31 mouse cellular contexts compared by ENCODE assay signal in genomic region chr2:35443325-35443724, GRCm38 (mm10). TPM values are rescaled to one million over a fixed set of nuclear protein-coding genes. Genes with fewer than 3 reads are reported as not detected.
DNase-seq lines count a peak whose midpoint lies in the region; ATAC-seq and TF ChIP-seq lines count a peak whose summit lies in the region.
"Had no signal": no experiment of that assay in that cellular context is flagged by ENCODE, and none has a peak within 500 bp of the region (broad histone marks: within the 10 kb centered on the region; RNA-seq: fewer than 3 reads in every experiment).

No protein-coding gene starts in this region.

- peaks cover 4% of the 10 kb centered on the region; the same call in 1 of the 2 replicates for H3K36me3 ChIP-seq in heart, embryonic 13.5 days
- no peaks in the 10 kb centered on the region for H3K36me3 ChIP-seq in heart, embryonic 11.5 days (ENCODE audit: control insufficient read depth, insufficient read depth, low read length)
- H3K36me3 ChIP-seq in E14TG2a.4 (ENCODE audit: insufficient read depth, low read length), result peaks cover 35% of the 10 kb centered on the region
- H3K36me3 ChIP-seq in stomach, embryonic 15.5 days, result no peaks in the 10 kb centered on the region
- H3K36me3 ChIP-seq: forebrain, embryonic 15.5 days; midbrain, embryonic 12.5 days; neural tube, embryonic 13.5 days had no signal

- ATAC-seq in heart, embryonic 13.5 days (ENCODE audit: extremely low read depth, insufficient number of reproducible peaks, low FRiP score, low TSS enrichment), result no peak
- no peak for ATAC-seq in heart, embryonic 11.5 days (replicated peaks; ENCODE audit: insufficient number of reproducible peaks, low FRiP score, low TSS enrichment)
- no peak for ATAC-seq in stomach, embryonic 15.5 days (ENCODE audit: insufficient read depth, low FRiP score, low read depth)
- ATAC-seq: CD4-positive, CD25-positive, alpha-beta regulatory T cell, adult 4 months; forebrain, embryonic 15.5 days; inflammation-experienced regulatory T-cells, adult 6 months; Patski had no signal

- no peak overlapping the region for H3K4me2 ChIP-seq in heart, embryonic 13.5 days
- H3K4me2 ChIP-seq in heart, embryonic 11.5 days, result no peak overlapping the region
- no peak overlapping the region for H3K4me2 ChIP-seq in stomach, embryonic 15.5 days
- H3K4me2 ChIP-seq: forebrain, embryonic 15.5 days; hindbrain, embryonic 14.5 days; midbrain, embryonic 12.5 days; neural tube, embryonic 13.5 days had no signal

- peaks cover 63% of the 10 kb centered on the region for H3K4me1 ChIP-seq in heart, embryonic 13.5 days
- peaks cover 38% of the 10 kb centered on the region for H3K4me1 ChIP-seq in heart, embryonic 11.5 days (ENCODE audit: control insufficient read depth, insufficient read depth, low read length)
- peaks cover 78% of the 10 kb centered on the region for H3K4me1 ChIP-seq in E14TG2a.4 (replicated peaks; ENCODE audit: low read depth, low read length)
- peaks cover 67% of the 10 kb centered on the region for H3K4me1 ChIP-seq in stomach, embryonic 15.5 days
- H3K4me1 ChIP-seq: forebrain, embryonic 15.5 days had no signal

- no peak overlapping the region for H3K9ac ChIP-seq in heart, embryonic 13.5 days
- H3K9ac ChIP-seq in heart, embryonic 11.5 days (ENCODE audit: low read depth, low read length), result no peak overlapping the region
- H3K9ac ChIP-seq in stomach, embryonic 15.5 days, result no peak overlapping the region
- H3K9ac ChIP-seq: forebrain, embryonic 15.5 days; hindbrain, embryonic 14.5 days; liver, embryonic 14.5 days; midbrain, embryonic 12.5 days; neural tube, embryonic 13.5 days had no signal

- peak; percentile 34 for DNase-seq in ZHBTc4 (ENCODE audit: low read depth, low spot score)
- DNase-seq in right cerebral cortex, postnatal 36 days (ENCODE audit: low spot score in 2 of 2), result no peak
- no peak for DNase-seq in retina, embryonic 14.5 days (ENCODE audit: low spot score)
- DNase-seq: adrenal gland, postnatal 25 days; kidney, adult 11 months; layer of hippocampus, postnatal 36 days; liver; lung, adult 2 months; right cerebral cortex, postnatal 14 days; thymus, adult 2 months; thymus, postnatal 36 days had no signal

- H3K9me3 ChIP-seq in heart, embryonic 13.5 days, result no peaks in the 10 kb centered on the region
- no peaks in the 10 kb centered on the region for H3K9me3 ChIP-seq in heart, embryonic 11.5 days (replicated peaks; ENCODE audit: control insufficient read depth, low read length)
- H3K9me3 ChIP-seq in E14TG2a.4 (ENCODE audit: low read length), result no peaks in the 10 kb centered on the region
- H3K9me3 ChIP-seq in stomach, embryonic 15.5 days, result no peaks in the 10 kb centered on the region
- H3K9me3 ChIP-seq: forebrain, embryonic 15.5 days; G1E; heart, embryonic 10.5 days; midbrain, embryonic 12.5 days; neural tube, embryonic 13.5 days had no signal

- no peaks in the 10 kb centered on the region for H3K27me3 ChIP-seq in heart, embryonic 13.5 days (replicated peaks)
- H3K27me3 ChIP-seq in heart, embryonic 11.5 days (ENCODE audit: control insufficient read depth, insufficient read depth, low read length), result no peaks in the 10 kb centered on the region
- no peaks in the 10 kb centered on the region for H3K27me3 ChIP-seq in E14TG2a.4 (ENCODE audit: insufficient read depth, low read length)
- H3K27me3 ChIP-seq in stomach, embryonic 15.5 days (replicated peaks), result no peaks in the 10 kb centered on the region
- H3K27me3 ChIP-seq: forebrain, embryonic 15.5 days; midbrain, embryonic 12.5 days; neural tube, embryonic 13.5 days; Patski had no signal

- H3K27ac ChIP-seq in heart, embryonic 13.5 days (replicated peaks), result 0 out of 2 replicates have a peak overlapping the region, but pooled peaks have one; percentile 66
- no peak overlapping the region for H3K27ac ChIP-seq in heart, embryonic 11.5 days (ENCODE audit: low read depth, low read length)
- H3K27ac ChIP-seq in stomach, embryonic 15.5 days, result peak overlapping the region; percentile 81; the same call in 1 of the 2 replicates
- H3K27ac ChIP-seq: forebrain, embryonic 15.5 days; heart, embryonic 10.5 days; hindbrain, embryonic 14.5 days; liver, embryonic 14.5 days; midbrain, embryonic 12.5 days; neural tube, embryonic 13.5 days had no signal

- 75% methylated on average over 5 of the region's 5 CpGs for WGBS in heart, embryonic 13.5 days
- 78% methylated on average over 5 of the region's 5 CpGs for WGBS in heart, embryonic 11.5 days (ENCODE audit: insufficient replicate concordance)
- 74% methylated on average over 5 of the region's 5 CpGs for WGBS in stomach, embryonic 15.5 days

- H3K4me3 ChIP-seq in heart, embryonic 13.5 days, result no peak overlapping the region
- no peak overlapping the region for H3K4me3 ChIP-seq in heart, embryonic 11.5 days (ENCODE audit: low read depth, low read length)
- peak overlapping the region; percentile 78; the same call in 1 of the 2 replicates for H3K4me3 ChIP-seq in E14TG2a.4 (replicated peaks; ENCODE audit: low read length)
- no peak overlapping the region for H3K4me3 ChIP-seq in stomach, embryonic 15.5 days (replicated peaks)
- H3K4me3 ChIP-seq: forebrain, embryonic 15.5 days; heart, embryonic 10.5 days; midbrain, embryonic 12.5 days; neural tube, embryonic 13.5 days had no signal

- TF ChIP-seq CTCF in E14TG2a.4 (conservative IDR thresholded peaks at IDR 0.05; ENCODE audit: low read length), result no peak

RNA-seq across cellular contexts. Expression of gene Ggta1, which starts 19.7 kb away (rescaled TPM):
- 30.9 and 32.5 TPM in 2 replicates for polyA plus RNA-seq in heart, embryonic 13.5 days (2015; fragmentation: Nextera tagmentation; extraction: Ambion mirVana)
- polyA plus RNA-seq in heart, embryonic 11.5 days (2014; fragmentation: Nextera tagmentation; extraction: Ambion mirVana), result 38.1 and 42.1 TPM in 2 replicates
- 26.7 and 28.6 TPM in 2 replicates for polyA plus RNA-seq in stomach, embryonic 15.5 days (2015; fragmentation: Nextera tagmentation; extraction: Ambion mirVana)

RNA-seq across cellular contexts. Expression of gene 4930402F06Rik, which starts 46.4 kb away (rescaled TPM):
- not detected in 2 replicates for polyA plus RNA-seq in heart, embryonic 13.5 days (2015; fragmentation: Nextera tagmentation; extraction: Ambion mirVana)
- not detected in 2 replicates for polyA plus RNA-seq in heart, embryonic 11.5 days (2014; fragmentation: Nextera tagmentation; extraction: Ambion mirVana)
- polyA plus RNA-seq in stomach, embryonic 15.5 days (2015; fragmentation: Nextera tagmentation; extraction: Ambion mirVana), result not detected in 2 replicates
- polyA plus RNA-seq: brain, embryonic 14.5 days; CD4-positive, CD25-positive, alpha-beta regulatory T cell, adult 4 months; embryonic facial prominence, embryonic 11.5 days; forebrain, embryonic 15.5 days; G1E; gonadal fat pad, adult 2 months; heart, embryonic 10.5 days; heart, postnatal 0 days; hindbrain, embryonic 14.5 days; inflammation-experienced regulatory T-cells, adult 6 months; large intestine, adult 2 months; limb, embryonic 11.5 days; liver, embryonic 14.5 days; lung, adult 2 months; midbrain, embryonic 12.5 days; neural tube, embryonic 13.5 days; Patski; thymus, adult 2 months had no signal
